Mouse (Mus musculus) neural tube, embryonic 15.5 days (tissue): ENCODE results near the gene Golga3. TPM values are rescaled to one million over a fixed set of nuclear protein-coding genes. Genes with fewer than 3 reads are reported as not detected.

Source experiments
- ATAC-seq: fragments of 200-750 bp; cut with Nextera tagmentation; 2 replicates; pipeline ENCODE4 v1.8.0; 2017; ENCODE audit warnings: mild to moderate bottlenecking, moderate TSS enrichment, moderate library complexity; ENCODE audit not compliant: low FRiP score
- H3K27ac ChIP-seq: fragments of 300-500 bp; sonication (generic); replicated peaks from 2 replicates; pipeline ENCODE4 v1.5.1; 2015; ENCODE audit warnings: mild to moderate bottlenecking, inconsistent platforms
- H3K27me3 ChIP-seq: fragments of 300-500 bp; sonication (generic); replicated peaks from 2 replicates; pipeline ENCODE4 v1.6.1; 2015; ENCODE audit warnings: inconsistent platforms
- H3K36me3 ChIP-seq: fragments of 300-500 bp; sonication (generic); 2 replicates; pipeline ENCODE4 v1.6.1; 2015; ENCODE audit warnings: inconsistent platforms
- H3K4me1 ChIP-seq: fragments of 300-500 bp; sonication (generic); 2 replicates; pipeline ENCODE4 v1.6.1; 2015; ENCODE audit warnings: inconsistent platforms
- H3K4me2 ChIP-seq: fragments of 300-500 bp; sonication (generic); 2 replicates; pipeline ENCODE4 v1.6.1; 2015; ENCODE audit warnings: inconsistent platforms, mild to moderate bottlenecking, moderate library complexity
- H3K4me3 ChIP-seq: fragments of 300-500 bp; sonication (generic); replicated peaks from 2 replicates; pipeline ENCODE4 v1.5.1; 2015; ENCODE audit warnings: mild to moderate bottlenecking, inconsistent platforms
- H3K9ac ChIP-seq: fragments of 300-500 bp; sonication (generic); replicated peaks from 2 replicates; pipeline ENCODE4 v1.6.1; 2015; ENCODE audit warnings: mild to moderate bottlenecking, inconsistent platforms
- H3K9me3 ChIP-seq: fragments of 300-500 bp; sonication (generic); replicated peaks from 2 replicates; pipeline ENCODE4 v1.6.1; 2016; ENCODE audit warnings: inconsistent platforms
- WGBS: fragments of 180-500 bp; shearing (Covaris S2); methylation state at CpG from one replicate; pipeline ENCODE4 v1.1.7; 2015; ENCODE audit warnings: mixed read lengths; 5-methylcytosine and 5-hydroxymethylcytosine counted together
- polyA plus RNA-seq: library from polyadenylated mRNA; unstranded; fragments of >200 nt; fragmentation: Nextera tagmentation; extraction: Ambion mirVana; gene quantifications from 2 replicates; pipeline ENCODE4 v1.2.1, GENCODE M21; 2015

The Golga3 gene
- polyA plus RNA-seq, 1 experiment from 2014 or later: 23.6 TPM

- Histone ChIP-seq H3K36me3 (peaks cover 75% of the 10 kb centered on the region), H3K9me3 (no peaks in the 10 kb centered on the region), H3K4me2 (no peak overlapping the region), H3K4me1 (no peaks in the 10 kb centered on the region), H3K9ac (no peak overlapping the region), H3K27ac (no peak overlapping the region), H3K4me3 (no peak overlapping the region), H3K27me3 (no peaks in the 10 kb centered on the region)
- no peak for ATAC-seq
- WGBS: 85% methylated on average over 2 of the region's 2 CpGs
Measured at GRCm38 (mm10) chr5:110244091-110244490, 67.6 kb downstream of the Golga3 start.

- Histone ChIP-seq H3K4me1 (peaks cover 15% of the 10 kb centered on the region), H3K9me3 (no peaks in the 10 kb centered on the region), H3K36me3 (peaks cover 39% of the 10 kb centered on the region), H3K9ac (no peak overlapping the region), H3K4me2 (no peak overlapping the region), H3K27ac (no peak overlapping the region), H3K27me3 (no peaks in the 10 kb centered on the region), H3K4me3 (no peak overlapping the region)
- WGBS: 94% methylated on average over 4 of the region's 4 CpGs
- no peak for ATAC-seq
Measured at GRCm38 (mm10) chr5:110266941-110267340, 90.4 kb downstream of the Golga3 start.

- WGBS: under 1% methylated on average over 66 of the region's 66 CpGs
- Histone ChIP-seq H3K9ac (peak within 1 kb of the TSS; percentile 88), H3K27ac (peak within 1 kb of the TSS; percentile 78), H3K4me2 (peak within 1 kb of the TSS; percentile 85), H3K9me3 (no peaks in the 10 kb centered on the region), H3K36me3 (peaks cover 31% of the 10 kb centered on the region), H3K4me3 (peak within 1 kb of the TSS; percentile 94), H3K4me1 (peaks cover 15% of the 10 kb centered on the region), H3K27me3 (no peaks in the 10 kb centered on the region)
- peak; percentile 89 for ATAC-seq
Measured at GRCm38 (mm10) chr5:110269141-110270101, 92.9 kb downstream of the Golga3 start, which contains the start of gene Pgam5. Gene Pgam5 (minus strand): TSS chr5:110269913.

DNA sequence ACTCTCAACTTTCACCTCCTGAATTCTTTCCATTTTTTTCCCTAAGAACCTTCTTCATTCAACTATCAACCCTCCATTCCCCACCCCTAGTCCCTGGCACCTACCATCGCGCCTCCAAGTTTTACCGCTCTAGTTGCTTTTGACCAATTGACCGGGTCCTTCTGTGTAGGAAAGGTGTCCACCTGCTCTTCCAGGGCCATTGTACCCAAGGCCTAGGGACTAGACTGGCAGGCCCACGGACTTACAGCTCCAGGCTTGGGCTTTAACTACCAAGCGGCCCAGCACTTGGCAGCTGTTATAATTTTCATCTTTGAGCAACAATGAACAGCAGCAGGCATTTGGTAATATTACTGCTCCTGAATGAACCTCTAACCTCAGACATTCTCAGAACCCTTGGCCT is 93.7 kb downstream of the Golga3 start:
- Histone ChIP-seq H3K9ac (no peak overlapping the region), H3K9me3 (no peaks in the 10 kb centered on the region), H3K4me1 (peaks cover 15% of the 10 kb centered on the region), H3K4me3 (no peak overlapping the region), H3K27me3 (no peaks in the 10 kb centered on the region), H3K36me3 (peaks cover 22% of the 10 kb centered on the region), H3K4me2 (peak overlapping the region; percentile 85; the same call in 1 of the 2 replicates), H3K27ac (no peak overlapping the region)
- ATAC-seq: no peak
- 95% methylated on average over 6 of the region's 6 CpGs for WGBS

DNA sequence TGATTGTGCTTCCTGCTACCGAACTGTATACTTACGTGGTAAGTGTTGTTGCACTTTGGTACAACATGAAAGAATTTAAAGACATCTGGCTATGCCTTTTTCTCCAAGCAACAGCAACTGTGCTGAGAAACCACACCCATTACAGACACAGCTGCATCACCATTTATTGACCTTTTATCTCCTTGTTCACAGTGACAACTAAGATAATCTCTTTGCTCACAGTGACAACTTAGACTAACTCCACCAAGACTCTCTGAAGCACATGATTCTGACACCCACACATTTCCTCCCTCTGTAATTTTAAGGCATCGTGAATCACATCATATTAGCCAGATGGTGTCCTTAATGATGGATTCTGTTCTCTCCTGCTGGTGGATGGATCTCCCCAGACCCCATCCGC is 97.6 kb downstream of the Golga3 start:
- H3K9me3 ChIP-seq: no peaks in the 10 kb centered on the region
- no peaks in the 10 kb centered on the region for H3K27me3 ChIP-seq
- no peak overlapping the region for H3K4me3 ChIP-seq
- no peak overlapping the region for H3K4me2 ChIP-seq
- 91% methylated on average over 4 of the region's 4 CpGs for WGBS
- H3K9ac ChIP-seq: no peak overlapping the region
- H3K27ac ChIP-seq: no peak overlapping the region
- H3K4me1 ChIP-seq: no peaks in the 10 kb centered on the region
- H3K36me3 ChIP-seq: no peaks in the 10 kb centered on the region
- no peak for ATAC-seq

DNA sequence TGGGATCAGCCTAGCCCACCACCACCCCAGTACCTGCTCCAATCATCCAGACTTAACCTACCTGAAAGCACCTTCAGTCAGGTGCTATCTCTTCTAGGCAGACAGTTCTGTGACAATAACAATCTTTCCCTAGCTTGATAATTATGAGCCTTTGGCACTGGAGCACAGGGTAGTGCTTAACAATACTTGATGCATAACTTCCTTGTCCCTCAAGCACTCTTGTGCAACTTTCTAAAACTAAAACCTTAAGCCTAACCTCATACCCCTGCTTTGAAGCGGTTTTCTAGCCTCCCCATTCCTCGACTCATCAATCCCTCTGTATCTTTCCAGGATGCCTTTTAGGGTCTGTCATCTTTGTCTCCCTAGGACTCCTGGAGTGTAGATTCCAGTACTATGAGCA is 98.3 kb downstream of the Golga3 start:
- H3K9me3 ChIP-seq: no peaks in the 10 kb centered on the region
- H3K4me2 ChIP-seq: no peak overlapping the region
- no peak overlapping the region for H3K4me3 ChIP-seq
- no peak overlapping the region for H3K27ac ChIP-seq
- no peaks in the 10 kb centered on the region for H3K4me1 ChIP-seq
- no peaks in the 10 kb centered on the region for H3K27me3 ChIP-seq
- no peaks in the 10 kb centered on the region for H3K36me3 ChIP-seq
- H3K9ac ChIP-seq: no peak overlapping the region
- WGBS: 67% methylated on average over 2 of the region's 2 CpGs
- no peak for ATAC-seq

Other genes with a start within 250 kb of the Golga3 start
- gene Zfp932, start 180.2 kb upstream of the Golga3 start, polyA plus RNA-seq: 22.4 and 26.0 TPM in 2 replicates
- gene Gm17655, start 104.2 kb upstream of the Golga3 start, polyA plus RNA-seq: 3.2 and 4.6 TPM in 2 replicates
- gene Gm35315, start 82.3 kb upstream of the Golga3 start, polyA plus RNA-seq: 0.44 and 0.92 TPM in 2 replicates
- 6.4 and 7.5 TPM in 2 replicates for gene Plcxd1, start 76.7 kb upstream of the Golga3 start, polyA plus RNA-seq
- gene Gtpbp6, start 68.5 kb upstream of the Golga3 start, polyA plus RNA-seq: 59.2 and 68.3 TPM in 2 replicates
- gene Zfp605, start 66.6 kb upstream of the Golga3 start, polyA plus RNA-seq: 13.0 and 13.6 TPM in 2 replicates
- gene Chfr, start 40.9 kb upstream of the Golga3 start, polyA plus RNA-seq: 67.4 and 77.4 TPM in 2 replicates
- gene Ankle2, start 54.3 kb downstream of the Golga3 start, polyA plus RNA-seq: 19.3 and 23.7 TPM in 2 replicates
- 95.5 and 99.0 TPM in 2 replicates for gene Pgam5, start 93.2 kb downstream of the Golga3 start, polyA plus RNA-seq
- gene Pxmp2, start 109.5 kb downstream of the Golga3 start, polyA plus RNA-seq: 11.7 and 14.6 TPM in 2 replicates
- gene Pole, start 109.6 kb downstream of the Golga3 start, polyA plus RNA-seq: 6.1 and 10.9 TPM in 2 replicates
- gene P2rx2, start 166.5 kb downstream of the Golga3 start, polyA plus RNA-seq: 9.8 and 11.3 TPM in 2 replicates
- not detected in 2 replicates for gene Lrcol1, start 168.0 kb downstream of the Golga3 start, polyA plus RNA-seq